Mouse (Mus musculus) kidney, postnatal 25 days (tissue): Measurements from ENCODE around the gene 5730409E04Rik.

Experiments
- DNase-seq, 2 experiments: peaks; one replicate each; pipeline ENCODE4 v3.0.0; 2021; ENCODE audit warnings: mixed read lengths in 2 of 2

5730409E04Rik gene

DNA sequence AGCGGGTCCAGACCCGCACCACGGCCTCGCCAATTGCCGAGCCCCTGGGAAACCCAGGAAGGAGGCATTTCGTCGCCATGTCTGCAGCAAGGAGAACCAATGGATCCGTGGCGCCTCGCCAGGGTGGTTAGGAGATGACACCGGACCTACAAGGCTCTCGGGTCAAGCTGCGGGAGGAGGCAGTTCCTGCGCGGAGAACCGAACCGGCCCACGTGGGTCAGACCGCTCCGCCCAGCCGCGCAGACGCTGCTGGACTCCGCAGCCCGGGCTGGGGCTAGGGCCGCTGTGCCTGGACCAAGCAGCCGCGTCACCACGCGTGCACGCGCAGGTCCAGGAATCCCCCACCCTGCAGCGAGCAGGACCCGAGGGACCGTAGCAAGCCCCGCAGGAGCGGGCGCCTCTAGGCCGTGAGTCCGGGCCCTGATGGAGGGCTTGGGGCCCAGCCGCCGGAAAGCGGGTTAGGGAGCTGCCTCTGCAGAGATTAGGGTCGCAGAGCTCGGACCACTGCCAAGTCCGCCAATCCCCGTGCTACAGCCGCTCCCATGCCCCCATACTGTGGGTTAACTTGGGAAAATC, at the start of gene 5730409E04Rik:
Gene 5730409E04Rik, plus strand, starts transcription at position 213 of the 576 bp plus-strand sequence.
- peak; percentile 90 to 92 for DNase-seq

DNA sequence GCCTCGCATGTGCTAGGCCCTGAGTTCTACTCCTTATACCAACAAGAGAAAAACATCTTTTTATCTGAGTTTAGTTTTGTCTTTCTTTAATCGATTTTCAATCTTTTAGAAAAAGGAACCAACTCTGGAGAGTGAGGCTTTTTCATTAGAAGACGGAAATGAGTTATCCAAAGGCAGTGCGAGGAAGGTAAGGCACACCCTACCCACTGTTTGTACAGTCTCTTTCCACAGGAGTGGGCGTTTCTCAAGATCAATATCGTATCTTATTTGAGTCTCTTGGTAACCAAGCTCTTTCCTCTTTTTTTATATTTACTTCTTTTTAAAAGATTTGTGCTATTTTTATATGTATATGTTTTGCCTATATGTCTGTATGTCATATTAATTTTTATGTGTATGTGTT, 45.8 kb upstream of the 5730409E04Rik start:
- DNase-seq: no peak

DNA sequence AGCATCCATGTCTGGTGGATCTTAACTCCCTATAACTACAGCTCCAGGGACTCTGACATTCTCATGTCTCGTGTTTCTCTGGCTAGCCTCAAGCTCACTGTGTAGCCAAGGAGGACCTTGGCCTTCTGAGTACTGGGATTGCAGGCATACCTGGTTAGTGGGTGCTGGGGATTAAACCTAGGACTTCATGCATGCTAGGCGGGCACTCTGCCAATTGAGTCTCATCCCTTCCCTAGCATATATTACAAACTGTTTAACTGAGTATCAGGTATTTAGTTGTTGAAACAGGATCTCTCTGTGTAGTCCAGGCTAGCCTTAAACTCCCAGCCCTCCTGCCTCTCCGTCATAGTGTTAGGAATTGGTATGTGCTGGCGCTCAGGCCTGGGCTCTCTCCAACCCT, 42.4 kb upstream of the 5730409E04Rik start:
- DNase-seq: peak; percentile 38 to 57

DNA sequence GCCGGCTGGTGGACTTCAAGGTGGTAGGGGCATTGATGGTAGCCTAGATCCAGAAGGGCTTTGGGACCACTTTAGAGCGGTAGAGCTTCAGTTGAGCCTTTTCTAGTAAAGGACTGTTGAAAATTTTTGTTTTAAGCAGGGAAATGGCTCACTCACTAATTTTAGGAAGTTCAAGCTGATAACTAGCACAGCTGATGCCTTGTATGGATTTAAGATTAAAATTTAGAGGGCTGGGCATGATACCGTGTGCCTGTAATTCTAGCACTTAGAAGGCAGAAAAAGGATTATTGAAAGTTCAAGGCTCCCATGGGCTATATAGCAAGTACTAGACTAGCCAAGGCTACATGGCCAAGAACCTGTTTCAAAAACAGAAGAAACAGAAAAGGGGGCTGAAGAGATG, 39.8 kb upstream of the 5730409E04Rik start:
- no peak for DNase-seq

DNA sequence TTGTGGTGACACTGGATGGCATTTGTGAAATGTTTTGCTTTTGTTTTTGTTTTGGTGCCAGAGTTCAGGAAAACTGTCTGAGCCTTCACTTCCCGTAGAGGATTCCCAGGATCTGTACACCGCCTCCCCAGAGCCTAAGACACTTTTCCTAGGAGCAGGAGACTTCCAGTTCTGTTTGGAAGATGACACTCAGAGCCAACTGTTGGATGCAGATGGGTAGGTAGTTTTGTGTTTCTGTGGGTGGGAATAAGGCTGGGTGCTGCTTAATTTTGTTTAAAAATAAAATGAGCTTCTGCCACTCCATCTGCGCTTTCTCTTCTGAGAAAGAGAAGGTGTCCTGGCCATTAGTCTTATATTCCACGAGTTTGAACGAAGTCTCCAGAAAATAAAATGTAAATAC, 33.3 kb upstream of the 5730409E04Rik start:
- no peak for DNase-seq

DNA sequence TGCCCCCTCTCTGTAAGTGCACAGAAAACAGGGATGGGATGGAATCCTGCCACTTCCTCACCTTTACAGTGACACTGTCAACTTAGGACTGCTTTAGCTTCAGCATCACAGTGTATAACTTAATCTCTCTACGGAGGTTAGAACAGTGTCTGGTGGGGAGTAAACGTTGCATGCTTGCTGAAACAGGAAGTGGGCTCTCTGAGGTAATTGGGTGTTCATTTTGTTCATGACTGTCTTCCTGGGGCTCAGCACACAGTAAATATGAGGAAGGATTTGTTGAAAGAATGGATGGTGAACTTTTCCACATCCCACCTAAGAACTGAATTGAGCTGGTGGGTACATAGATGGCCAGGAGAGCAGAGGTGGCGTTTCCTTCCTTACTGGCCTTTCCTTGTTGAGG, 31.7 kb upstream of the 5730409E04Rik start:
- DNase-seq: no peak

DNA sequence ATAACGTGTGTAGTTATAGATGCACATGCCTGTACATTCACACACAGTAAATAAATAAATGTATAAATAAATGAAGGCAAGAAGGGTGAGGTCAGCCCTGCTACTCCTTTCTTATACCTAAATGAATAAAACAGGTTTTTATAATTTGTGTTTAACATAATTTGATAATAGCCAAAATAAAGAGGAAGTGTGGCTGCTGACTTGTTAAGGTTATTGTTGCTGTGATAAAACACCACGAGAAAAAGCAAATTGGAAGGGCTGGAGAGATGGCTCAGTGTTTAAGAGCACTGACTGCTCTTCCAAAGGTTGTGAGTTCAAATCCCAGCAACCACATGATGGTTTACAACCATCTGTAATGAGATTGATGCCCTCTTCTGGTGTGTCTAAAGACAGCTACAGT, 30.5 kb upstream of the 5730409E04Rik start:
- no peak for DNase-seq

DNA sequence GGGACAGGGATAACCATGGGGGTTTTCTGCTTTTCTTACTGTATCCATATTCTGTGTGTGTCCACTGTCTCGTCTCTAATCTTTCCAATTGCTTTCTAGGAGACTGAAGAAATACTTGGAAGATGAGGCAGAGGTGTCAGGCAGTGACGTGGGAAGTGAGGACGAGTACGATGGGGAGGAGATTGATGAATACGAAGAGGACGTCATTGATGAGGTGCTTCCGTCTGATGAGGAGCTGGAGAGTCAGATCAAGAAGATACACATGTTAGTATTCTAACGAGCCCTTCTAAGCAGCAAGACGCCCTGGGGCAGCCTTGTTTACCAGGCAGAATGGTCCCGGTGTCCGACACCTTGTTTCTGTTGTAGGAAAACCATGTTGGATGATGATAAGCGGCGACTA, 23.9 kb upstream of the 5730409E04Rik start:
- no peak for DNase-seq

DNA sequence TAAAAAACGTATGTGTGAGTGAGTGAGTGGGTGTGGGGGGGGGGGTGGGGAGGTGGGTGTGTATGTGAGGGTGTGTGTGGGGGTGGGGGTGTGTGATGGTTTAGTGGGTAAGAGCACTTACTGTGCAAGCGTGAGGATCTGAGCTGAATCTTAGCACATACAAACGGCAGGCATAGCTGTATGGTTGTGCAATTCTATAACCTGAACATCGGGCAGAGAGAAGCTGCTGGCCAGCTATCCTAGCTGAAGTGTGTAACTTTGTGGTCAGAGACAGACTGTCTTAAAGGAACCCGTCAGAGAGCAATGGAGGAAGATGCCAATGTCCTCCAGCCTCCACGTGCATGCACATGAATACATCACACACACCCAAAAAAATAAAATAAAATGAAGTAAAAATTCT, 17.6 kb upstream of the 5730409E04Rik start:
- no peak for DNase-seq

DNA sequence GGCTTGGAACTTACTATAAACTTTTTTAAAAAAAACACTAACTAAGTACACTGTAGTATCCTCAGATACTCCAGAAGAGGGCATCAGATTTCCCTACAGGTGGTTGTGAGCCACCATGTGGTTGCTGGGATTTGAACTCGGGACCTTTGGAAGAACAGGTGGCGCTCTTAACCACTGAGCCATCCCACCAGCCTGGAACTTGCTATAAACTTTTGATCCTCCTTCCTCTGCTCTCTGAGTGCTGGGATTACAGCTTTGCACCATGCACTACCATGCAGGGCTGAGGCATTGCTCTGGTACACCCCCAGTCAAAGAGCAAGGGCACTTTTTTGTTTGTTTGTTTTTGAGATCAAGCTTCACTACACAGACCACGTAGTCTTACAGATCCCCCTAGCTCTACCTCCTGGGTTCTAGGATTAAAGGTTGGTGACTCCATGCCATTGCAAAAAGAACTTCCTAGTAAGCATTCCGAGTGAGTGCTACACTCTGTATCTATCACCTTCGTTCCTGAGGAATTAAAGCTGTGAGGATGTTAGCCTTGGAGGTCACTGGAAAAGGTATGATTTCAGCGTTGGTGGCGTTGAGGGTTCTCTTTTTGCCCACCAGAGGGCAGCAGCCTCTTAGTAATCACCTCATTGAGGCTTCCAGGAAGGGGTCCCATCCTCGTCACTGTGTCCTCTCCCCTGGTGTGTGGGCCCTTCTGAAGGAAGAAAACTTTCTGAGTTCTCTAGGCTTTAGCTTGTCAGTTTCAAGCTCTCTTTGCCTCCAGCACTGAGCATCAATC, 9.5 kb upstream of the 5730409E04Rik start:
- peak in 1 of 2 experiments; percentile 75 for DNase-seq

DNA sequence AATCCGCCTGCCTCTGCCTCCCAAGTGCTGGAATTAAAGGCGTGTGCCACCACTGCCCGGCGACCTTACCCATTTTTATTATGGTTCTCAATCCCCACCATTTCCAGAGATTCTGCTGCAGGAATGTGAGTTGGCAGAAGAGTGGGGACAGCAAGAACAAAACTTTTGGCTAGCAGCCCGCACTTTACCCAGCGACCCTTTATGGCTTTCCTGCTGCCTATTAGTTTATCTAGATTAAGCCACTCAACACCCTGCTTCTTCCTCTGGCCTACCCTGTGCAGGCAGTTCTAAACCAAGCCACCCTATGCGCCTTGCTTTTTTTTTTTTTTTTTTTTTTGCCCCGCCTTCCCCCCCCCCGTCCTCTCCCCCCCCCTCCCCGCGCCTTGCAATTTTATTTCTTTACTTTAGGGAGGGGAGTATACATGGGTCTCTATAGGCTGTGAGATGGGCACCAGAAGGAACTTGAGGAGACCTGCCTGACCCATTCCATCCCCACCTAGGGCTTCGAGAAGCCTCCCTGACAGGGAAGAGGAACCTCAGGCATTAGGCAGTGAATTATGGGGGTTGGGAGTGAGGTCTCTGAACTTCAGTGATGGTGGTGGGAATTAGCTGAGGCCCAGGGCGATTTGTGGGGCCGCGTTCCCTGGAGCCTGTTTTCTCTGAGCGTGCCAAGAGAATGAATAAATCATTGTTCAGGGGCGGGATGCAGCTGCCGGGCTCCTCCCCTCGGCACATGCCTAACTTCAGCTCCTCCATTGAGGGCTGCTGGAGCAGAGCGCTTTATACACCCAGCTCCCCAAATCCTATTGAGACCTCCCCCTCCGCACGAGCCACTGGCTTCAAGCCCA, 7.8 kb upstream of the 5730409E04Rik start:
- DNase-seq: peak; percentile 55 to 61

DNA sequence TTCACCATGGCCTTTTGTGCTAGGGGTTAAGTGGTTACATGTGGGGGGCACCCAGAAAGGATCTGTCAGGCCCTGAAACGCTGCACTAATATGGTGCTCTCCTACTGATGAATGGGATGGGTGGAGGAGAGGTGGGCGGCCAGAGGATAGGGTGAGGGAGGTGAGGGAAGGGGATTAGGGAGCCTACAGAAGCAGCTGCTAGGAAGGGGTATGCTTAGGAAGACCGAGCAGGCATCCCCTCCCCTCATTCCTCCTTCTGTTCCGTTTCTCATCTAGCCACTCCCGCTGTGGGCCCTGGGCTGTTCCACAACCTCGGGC, 7.2 kb upstream of the 5730409E04Rik start:
- no peak for DNase-seq

DNA sequence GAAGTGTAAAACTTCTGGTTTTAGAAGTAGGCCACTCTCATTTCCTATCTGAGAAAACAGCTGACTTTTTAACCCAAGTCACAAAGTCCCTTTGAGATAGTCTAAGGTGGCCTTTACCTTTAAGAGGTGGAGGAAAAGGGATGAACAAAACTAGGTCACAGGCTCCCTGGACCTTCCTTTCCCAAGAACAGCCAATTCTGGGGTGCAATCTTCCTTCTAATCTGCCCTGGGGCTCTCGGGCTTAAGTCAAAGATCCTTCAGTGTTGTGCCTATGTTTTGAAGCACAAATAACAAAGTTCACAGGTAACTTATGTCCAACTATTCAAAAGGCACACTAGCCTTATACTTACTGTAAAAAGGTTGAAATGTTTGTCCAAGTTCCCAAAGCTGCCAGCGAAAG, 5.5 kb upstream of the 5730409E04Rik start:
- DNase-seq: no peak

DNA sequence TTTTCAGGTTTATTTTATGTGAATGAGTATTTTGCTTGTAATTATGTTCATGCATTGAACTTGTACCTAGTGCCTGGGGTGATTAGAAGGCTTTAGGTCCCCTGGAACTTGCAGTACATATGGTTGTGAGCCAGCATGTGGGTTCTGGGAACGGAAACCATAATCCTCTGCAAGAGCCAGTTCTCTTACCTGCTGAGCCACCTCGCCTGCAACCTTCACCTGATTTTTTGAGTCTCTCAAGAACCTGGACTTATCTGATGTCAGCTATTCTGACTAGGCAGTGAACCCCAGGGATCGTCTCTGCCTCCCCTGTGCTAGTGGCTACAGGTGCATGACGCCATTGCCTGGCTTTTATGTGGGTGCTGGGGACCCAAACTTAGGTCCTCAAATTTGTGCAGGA, 3.9 kb upstream of the 5730409E04Rik start:
- DNase-seq: no peak

DNA sequence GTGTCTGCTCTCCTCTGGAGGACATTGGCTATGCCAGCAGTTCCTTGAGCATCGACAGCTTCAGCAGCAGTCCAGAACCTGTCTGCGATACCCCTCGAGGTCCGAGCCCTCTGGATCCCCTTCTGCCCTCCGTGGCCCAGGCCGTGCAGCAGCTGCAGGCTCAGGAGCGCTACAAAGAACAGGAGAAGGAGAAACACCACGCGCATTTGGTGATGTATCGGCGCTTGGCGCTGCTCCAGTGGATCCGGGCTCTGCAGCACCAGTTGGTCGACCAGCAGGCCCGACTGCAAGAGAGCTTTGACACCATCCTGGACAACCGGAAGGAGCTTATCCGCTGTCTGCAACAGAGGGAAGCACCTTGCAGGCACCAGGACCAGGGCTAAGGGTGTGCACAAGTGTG, 2.4 kb downstream of the 5730409E04Rik start:
- DNase-seq: peak in 1 of 2 experiments; percentile 27

DNA sequence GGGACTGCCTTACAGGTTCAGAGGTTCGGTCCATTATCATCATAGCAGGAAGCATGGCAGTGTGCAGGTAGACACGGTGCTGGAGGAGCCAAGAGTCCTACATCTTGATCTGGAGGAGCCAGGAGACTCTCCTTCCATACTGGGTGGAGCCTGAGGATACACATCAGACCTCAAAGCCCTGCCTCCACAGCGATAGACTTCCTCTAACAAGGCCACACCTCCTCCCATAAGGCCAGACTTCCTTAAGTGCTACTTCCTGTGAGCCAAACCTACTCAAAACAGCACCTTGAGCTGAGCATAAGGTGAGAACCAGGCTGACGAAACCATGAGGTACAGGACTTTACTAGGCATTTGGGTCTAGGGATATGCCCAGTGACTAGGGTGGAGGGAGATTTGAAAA, 6.7 kb downstream of the 5730409E04Rik start:
- no peak for DNase-seq

DNA sequence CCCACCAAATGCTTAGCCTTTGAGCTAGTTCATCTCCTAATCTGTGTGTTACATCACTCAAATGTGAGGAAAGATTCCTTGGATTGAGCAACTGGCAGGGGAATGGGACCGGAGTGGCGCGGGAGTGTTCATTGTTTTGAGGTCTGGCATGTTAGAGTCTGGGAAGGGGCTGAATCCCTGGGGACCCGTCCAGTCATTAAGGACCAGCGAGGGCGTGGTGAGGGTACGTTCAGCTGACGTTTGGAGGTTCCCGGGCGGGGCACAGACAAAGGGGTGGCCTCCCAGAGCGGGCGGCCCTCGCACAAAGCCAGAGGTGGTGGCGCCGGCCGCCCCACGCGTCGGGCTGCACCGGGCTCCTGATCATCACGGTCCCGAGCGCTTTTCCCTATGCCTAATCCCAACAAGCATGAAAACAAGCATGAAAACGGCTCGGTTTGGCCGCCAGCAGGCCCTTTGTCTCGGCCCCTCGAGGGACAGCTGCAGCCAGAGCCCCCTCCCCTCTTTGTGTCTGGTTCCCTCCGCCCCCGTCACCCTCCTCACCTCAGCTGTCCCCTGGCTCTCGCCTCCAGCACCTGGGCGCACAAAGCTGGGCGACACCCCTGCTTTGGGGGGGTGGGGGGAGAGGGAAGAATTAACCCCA, 10.2 kb downstream of the 5730409E04Rik start:
- DNase-seq: no peak

DNA sequence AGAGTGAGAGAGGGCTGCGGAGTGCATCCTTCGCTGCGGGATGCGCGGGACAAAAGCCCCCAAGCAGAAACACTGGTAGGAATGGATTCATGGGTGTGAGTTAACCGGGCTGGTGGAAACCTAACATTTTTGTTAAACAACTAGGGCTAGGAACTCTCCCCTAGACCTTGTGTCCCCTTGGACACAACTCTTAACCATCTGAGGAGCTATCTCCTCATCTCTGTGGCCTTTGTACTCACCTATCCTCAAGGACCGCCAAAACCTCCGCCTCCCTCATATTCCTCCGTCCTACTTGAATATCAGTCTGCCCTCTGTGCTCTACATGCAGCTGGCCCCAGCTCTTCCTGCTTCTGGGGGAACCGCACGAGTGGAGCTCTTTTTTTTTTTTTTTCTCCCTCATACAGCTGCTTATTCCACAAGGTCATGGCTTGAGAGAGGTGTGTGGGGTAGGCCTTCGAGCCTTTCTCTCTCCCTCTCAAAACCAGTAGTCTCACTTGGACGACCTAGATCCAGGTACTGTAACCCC, 10.8 kb downstream of the 5730409E04Rik start:
- DNase-seq: no peak

DNA sequence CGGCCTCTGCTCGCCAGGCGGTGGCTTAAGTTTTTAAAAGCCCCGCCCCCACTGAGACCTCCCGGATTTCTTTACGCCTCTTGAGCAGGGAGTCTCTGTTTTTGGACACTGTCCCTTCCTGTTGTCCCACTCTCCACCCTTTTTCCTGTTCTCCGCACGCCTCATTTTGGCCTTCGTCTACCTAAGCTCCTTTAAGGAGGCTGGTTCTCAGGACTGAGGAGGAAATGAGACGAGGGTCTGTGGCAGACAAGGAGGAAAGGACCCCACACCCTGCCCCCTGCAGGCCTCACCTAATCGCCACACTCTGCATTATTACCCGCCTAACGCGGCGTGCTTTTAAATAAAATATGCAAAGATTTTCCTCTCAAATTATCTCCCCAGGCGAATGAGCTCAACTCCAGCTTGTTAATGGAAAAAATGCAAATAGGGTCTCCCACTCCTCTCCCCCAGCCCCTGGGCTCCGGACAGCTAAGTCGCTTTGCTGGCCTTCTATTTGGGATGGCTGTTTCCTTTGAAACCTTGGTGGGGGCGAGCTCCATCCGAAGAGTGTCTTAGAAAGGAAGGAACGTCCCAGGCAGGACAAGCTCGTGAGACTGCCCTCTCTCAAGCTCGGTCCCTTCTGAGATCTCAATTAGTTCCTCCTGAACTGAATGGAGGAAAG, 17.5 kb downstream of the 5730409E04Rik start:
- peak; percentile 48 to 53 for DNase-seq

DNA sequence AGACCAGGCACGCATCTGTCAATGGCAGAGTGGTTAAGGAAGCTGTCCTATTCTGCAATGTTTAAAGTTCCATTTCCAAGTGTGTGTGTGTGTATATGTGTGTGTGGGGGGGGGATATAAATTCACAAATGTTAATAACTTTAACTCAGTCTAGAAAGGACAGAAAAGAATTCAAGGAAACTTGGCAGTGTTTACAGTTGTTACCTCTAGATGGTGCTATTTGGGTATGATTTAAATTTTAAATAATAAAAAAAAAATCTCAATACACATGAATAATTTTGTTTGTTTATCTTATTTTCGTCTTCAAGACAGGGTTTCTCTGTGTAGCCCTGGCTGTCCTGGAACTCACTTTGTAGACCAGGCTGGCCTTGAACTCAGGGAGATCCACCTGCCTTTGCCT, 22.3 kb downstream of the 5730409E04Rik start:
- no peak for DNase-seq

DNA sequence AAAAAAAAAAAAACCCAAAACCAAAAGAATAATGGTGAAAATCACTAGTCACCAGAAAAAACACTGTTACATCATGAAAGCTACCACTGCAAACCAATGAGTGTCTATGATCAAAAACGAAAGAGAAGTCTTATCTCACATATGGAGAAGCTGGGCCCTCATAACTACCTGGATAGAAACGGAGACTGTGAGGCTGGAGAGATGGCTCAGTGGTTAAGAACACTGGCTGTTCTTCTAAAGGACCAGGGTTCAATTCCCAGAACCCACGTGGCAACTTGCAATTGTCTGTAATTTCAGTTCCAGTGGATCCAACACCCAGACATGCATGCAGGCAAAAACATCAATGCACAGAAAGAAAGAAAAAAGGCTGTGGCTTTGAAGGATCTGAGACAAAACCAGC, 23.1 kb downstream of the 5730409E04Rik start:
- DNase-seq: no peak

DNA sequence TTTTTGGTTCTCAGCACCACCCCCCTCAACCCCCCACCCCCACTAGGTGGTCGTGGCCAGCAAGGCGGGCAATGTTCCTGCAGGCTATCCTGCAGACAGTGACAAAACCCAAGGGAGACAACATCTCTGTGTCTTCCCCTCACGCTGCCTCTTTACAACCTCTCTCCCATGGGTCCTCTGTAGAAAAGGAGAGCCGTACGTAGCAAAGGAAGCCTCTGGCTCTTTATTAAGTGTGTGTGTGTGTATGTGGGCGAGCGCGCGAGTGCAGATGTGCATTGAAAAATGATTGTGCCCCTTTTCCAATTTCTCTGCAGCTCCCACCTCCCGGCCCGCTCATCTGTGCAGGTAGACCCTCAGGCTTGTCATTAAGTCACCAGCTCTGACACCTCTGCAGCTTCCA, 26.7 kb downstream of the 5730409E04Rik start:
- no peak for DNase-seq

DNA sequence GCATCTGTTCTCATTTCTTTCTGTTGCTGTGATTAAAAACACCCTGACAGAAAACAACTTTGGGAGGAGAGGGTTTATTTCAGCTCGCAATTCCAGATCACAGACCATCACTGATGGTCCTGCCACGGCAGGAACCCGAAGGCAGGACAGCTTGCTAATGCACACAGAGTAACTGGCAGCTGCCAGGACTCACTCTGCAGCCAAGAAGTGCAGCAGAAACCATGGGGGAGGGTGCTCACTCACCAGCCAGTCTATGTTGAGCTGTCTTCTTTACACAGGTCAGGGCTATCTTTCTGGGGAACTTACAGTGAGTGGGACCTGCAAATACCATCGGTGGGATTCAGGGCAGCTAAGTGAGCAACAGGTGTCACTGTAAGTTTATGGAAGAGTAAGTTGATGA, 27.8 kb downstream of the 5730409E04Rik start:
- no peak for DNase-seq
